Mouse (Mus musculus) inflammation-experienced regulatory T-cells, adult 16 weeks (primary cell): ENCODE data around the gene Dcn. TPM values are rescaled to one million over a fixed set of nuclear protein-coding genes. Genes with fewer than 3 reads are reported as not detected.

Experiments used
- polyA plus RNA-seq: library from polyadenylated mRNA; unstranded; fragments of 100-300 nt; shearing (Covaris generic); gene quantifications from one replicate; pipeline ENCODE4 v1.2.1, GENCODE M21; 2017

The Dcn gene
- polyA plus RNA-seq, result not detected

DNA sequence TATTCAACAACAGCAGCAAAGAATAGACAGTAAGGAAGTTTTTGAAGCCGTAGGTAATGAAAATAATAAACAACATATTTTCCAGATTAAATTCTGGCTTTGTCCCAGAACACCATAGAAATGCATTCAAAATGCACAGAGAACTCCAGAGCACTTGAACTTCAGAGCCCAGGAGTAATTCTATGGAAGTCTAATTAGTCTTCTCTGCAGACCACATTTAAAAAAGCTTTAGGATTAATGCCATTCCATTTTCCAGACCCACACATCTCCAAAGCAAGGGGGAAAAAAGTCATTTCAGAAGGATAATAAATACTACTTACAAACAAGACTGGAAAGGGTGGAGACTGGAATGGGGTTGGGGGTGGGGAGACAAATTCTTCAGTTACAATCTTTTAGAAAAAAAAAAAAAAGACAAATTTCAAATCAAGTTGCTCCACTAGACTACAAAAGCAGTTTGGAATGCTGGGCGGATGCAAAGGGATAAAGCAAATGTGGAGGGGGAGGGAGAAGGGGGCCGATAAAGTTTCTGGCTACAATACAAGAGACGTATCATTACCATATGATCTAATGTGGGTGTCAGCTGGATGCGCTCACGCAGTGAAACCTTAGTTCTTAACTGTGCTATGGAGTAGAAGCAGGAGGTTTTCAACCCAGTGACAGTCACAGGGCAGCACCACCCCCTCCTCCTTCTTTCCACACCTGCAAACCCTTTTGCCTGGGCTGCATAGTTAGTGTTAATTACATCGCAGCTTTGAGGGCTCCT lies at the start of gene Dcn:
Gene Dcn (plus strand): TSS at position 606 of the 763 bp plus-strand sequence.

DNA sequence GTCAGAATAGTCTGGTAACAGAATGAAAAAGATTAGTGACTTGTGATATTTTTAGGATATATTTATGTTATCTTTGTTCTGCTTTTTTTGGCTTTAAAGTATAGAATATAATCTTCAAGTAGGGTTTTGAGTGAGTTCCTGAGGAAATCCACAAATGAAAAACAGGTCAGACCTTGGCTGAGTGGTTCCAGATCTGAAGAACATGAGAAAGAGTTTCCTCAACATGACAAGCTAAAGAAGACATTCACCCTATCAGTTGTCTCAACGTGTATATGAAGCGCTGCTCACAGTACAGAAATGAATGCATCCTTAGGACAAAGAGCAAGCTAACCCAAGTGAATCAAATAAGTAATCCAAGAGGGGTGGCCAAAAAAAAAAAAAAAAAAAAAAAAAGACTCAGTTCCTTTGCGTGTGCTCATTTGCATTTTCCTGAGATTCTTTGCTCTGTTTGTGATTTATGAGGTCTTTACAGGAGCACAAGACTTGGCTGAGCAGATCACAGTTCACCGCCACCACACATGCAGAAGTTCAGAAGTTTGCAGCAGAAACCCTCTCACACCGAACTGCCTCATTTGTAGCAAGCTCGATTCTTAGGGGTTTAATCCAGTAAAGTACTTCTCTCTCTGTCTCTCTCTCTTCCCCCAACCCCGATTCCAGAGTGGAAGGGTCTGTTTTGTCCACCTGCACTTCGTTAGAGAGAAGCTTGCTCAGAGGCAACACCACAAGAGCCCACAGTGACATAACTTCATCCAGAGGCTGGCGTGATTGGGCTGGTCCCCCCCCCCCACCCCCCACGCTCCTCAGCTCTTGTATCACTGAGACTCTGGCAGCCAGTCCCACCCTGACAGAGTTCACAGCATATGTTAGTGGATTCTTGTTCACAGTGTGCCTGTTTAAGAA lies 85.8 kb downstream of the Dcn start, which contains the start of gene Lum:
Gene Lum (plus strand): TSS at position 172 of the 900 bp plus-strand sequence.

Other genes with a start within 250 kb of the Dcn start
- gene Lum, start 85.5 kb downstream of the Dcn start, polyA plus RNA-seq, result not detected
- gene Kera, start 127.3 kb downstream of the Dcn start, polyA plus RNA-seq, result not detected
- not detected for gene Epyc, start 164.5 kb downstream of the Dcn start, polyA plus RNA-seq
- not detected for gene Ccer1, start 213.4 kb downstream of the Dcn start, polyA plus RNA-seq
- gene C030005K15Rik, start 247.1 kb downstream of the Dcn start, polyA plus RNA-seq, result not detected